ENCODE assay signal across 8 mouse cellular contexts in the genomic region with DNA sequence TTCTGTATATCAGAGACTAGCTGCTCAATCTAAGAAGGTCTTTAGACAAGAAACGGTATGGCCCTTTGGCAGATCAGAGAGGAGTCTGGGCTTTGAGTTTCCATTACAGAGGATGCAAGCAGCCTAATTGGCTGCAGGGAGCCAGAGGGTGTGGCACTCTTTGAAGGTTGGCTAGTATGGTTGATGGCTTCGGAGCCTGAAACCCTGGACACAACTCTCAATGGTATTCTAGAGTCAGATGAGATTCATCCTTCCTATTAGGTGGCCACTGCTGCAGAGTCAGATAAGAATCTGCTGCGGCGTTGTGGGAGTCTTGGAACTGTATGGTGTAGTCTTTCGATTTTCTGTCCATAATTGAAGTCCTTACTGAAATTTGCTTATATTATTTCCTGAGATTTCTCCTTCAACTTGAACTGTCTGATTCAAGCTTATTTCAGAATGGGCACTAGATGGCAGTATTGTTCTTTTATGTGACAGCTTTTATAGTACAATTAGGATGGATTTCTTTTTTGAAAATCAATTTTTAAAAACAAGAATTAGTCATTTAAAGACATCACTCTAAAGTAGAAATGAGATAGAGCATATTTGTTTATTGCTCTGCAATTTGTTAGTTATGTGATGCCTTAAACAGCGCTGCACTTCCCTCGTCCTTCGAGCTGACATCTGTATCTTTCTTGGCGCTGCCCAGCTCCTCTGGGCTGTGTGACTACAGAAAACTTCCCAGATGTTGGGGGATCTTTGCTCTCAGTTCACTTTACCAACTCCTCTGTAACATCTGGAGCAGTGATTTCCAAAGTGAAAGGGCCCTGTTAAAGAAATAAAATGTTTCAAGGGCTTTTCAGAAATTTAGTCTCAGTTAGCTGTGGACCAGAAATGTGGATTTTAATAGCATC.
DNase-seq lines count a peak whose midpoint lies in the region; ATAC-seq and TF ChIP-seq lines count a peak whose summit lies in the region.

No protein-coding gene starts in this region.

- no peak overlapping the region for H3K9ac ChIP-seq in embryonic facial prominence, embryonic 13.5 days
- no peak overlapping the region for H3K9ac ChIP-seq in midbrain, embryonic 16.5 days (ENCODE audit: low read depth, low read length)
- no peak overlapping the region for H3K9ac ChIP-seq in kidney, embryonic 15.5 days

- no peaks in the 10 kb centered on the region for H3K36me3 ChIP-seq in embryonic facial prominence, embryonic 13.5 days
- H3K36me3 ChIP-seq in midbrain, embryonic 16.5 days (ENCODE audit: control insufficient read depth, insufficient read depth, low read length): no peaks in the 10 kb centered on the region
- H3K36me3 ChIP-seq in kidney, embryonic 15.5 days: no peaks in the 10 kb centered on the region

- peak overlapping the region; percentile 12; the same call in 1 of the 2 replicates for H3K27ac ChIP-seq in embryonic facial prominence, embryonic 13.5 days
- no peak overlapping the region for H3K27ac ChIP-seq in midbrain, embryonic 16.5 days (ENCODE audit: low read length)
- no peak overlapping the region for H3K27ac ChIP-seq in kidney, embryonic 15.5 days

- peak overlapping the region; percentile 46 for H3K4me2 ChIP-seq in embryonic facial prominence, embryonic 13.5 days
- H3K4me2 ChIP-seq in midbrain, embryonic 16.5 days (ENCODE audit: low read length): no peak overlapping the region
- H3K4me2 ChIP-seq in kidney, embryonic 15.5 days: no peak overlapping the region

- intact Hi-C loops in left cerebral cortex, postnatal 4 days (cut with DNase I): loop anchor here (2.0 to 10.0 kb wide), 3 partner anchors 173 to 683 kb away; no protein-coding TSS in a partner anchor

- in situ Hi-C loops in Patski (cut with MboI; ENCODE audit: low pct_unique_long_range_greater_than_20kb): loop anchor here (10.0 to 25.0 kb wide), 3 partner anchors 593 to 1525 kb away; no protein-coding TSS in a partner anchor

- peak; percentile 7 for DNase-seq in left cerebral cortex, adult 11 months (ENCODE audit: low spot score)
- no peak for DNase-seq in left cerebral cortex, postnatal 4 days
- DNase-seq in Patski (ENCODE audit: low read depth, low spot score): no peak
- DNase-seq in spleen, adult 18-20 months: no peak
- DNase-seq in kidney, postnatal 25 days: no peak

- POLR2A ChIA-PET in Patski (lab: Charles Lee): no interaction called here

- H3K27me3 ChIP-seq in Patski: peaks cover 16% of the 10 kb centered on the region
- peaks cover 9% of the 10 kb centered on the region for H3K27me3 ChIP-seq in embryonic facial prominence, embryonic 13.5 days
- H3K27me3 ChIP-seq in midbrain, embryonic 16.5 days (ENCODE audit: control insufficient read depth, insufficient read depth, low read depth, low read length): no peaks in the 10 kb centered on the region
- H3K27me3 ChIP-seq in kidney, embryonic 15.5 days: peaks cover 5% of the 10 kb centered on the region

- 32% methylated on average over 9 of the region's 9 CpGs for WGBS in embryonic facial prominence, embryonic 13.5 days
- 51% methylated on average over 9 of the region's 9 CpGs for WGBS in midbrain, embryonic 16.5 days
- WGBS in kidney, embryonic 15.5 days: 55% methylated on average over 9 of the region's 9 CpGs

- H3K4me1 ChIP-seq in embryonic facial prominence, embryonic 13.5 days: peaks cover 27% of the 10 kb centered on the region
- no peaks in the 10 kb centered on the region; the same call in 1 of the 2 replicates for H3K4me1 ChIP-seq in midbrain, embryonic 16.5 days (ENCODE audit: control insufficient read depth, insufficient read depth, low read length)
- H3K4me1 ChIP-seq in kidney, embryonic 15.5 days: no peaks in the 10 kb centered on the region

- CTCF ChIA-PET in Patski (lab: Charles Lee): interaction anchor here (0.7 to 1.4 kb wide), 5 partner anchors 58 to 1521 kb away, joined by 3 to 4 read pairs (median 3); no protein-coding TSS in a partner anchor

- no peak for ATAC-seq in Patski
- ATAC-seq in embryonic facial prominence, embryonic 13.5 days (ENCODE audit: insufficient number of reproducible peaks, insufficient read depth, low FRiP score, low TSS enrichment, low read depth): no peak
- ATAC-seq in midbrain, embryonic 16.5 days: peak; percentile 41; the same call in 1 of the 2 replicates
- ATAC-seq in kidney, embryonic 15.5 days (replicated peaks; ENCODE audit: low FRiP score): no peak

- no peak overlapping the region for H3K4me3 ChIP-seq in embryonic facial prominence, embryonic 13.5 days
- no peak overlapping the region for H3K4me3 ChIP-seq in midbrain, embryonic 16.5 days (ENCODE audit: low read depth, low read length)
- no peak overlapping the region for H3K4me3 ChIP-seq in kidney, embryonic 15.5 days (replicated peaks)

- no peaks in the 10 kb centered on the region for H3K9me3 ChIP-seq in embryonic facial prominence, embryonic 13.5 days
- no peaks in the 10 kb centered on the region for H3K9me3 ChIP-seq in midbrain, embryonic 16.5 days (replicated peaks; ENCODE audit: control insufficient read depth, low read length, poor library complexity, severe bottlenecking)
- no peaks in the 10 kb centered on the region for H3K9me3 ChIP-seq in kidney, embryonic 15.5 days (replicated peaks)

- peak; percentile 65 for TF ChIP-seq CTCF in Patski (IDR thresholded peaks at IDR 0.05)
